22 mouse cellular contexts compared by ENCODE assay signal in genomic region chr15:67743332-67743731, GRCm38 (mm10).
A peak's percentile ranks its signal among the peaks of the same experiment; 100 is the strongest.
DNase-seq lines count a peak whose midpoint lies in the region; ATAC-seq and TF ChIP-seq lines count a peak whose summit lies in the region.
"Had no signal": no experiment of that assay in that cellular context is flagged by ENCODE, and none has a peak within 500 bp of the region (broad histone marks: within the 10 kb centered on the region; RNA-seq: fewer than 3 reads in every experiment).

No protein-coding gene starts in this region.

- WGBS in lung, embryonic 14.5 days: 40% methylated on average over 2 of the region's 2 CpGs

- H3K4me3 ChIP-seq in lung, embryonic 14.5 days (ENCODE audit: low read depth, low read length): no peak overlapping the region
- H3K4me3 ChIP-seq: embryonic facial prominence, embryonic 15.5 days; gastrocnemius, adult 2 months; hindbrain, embryonic 12.5 days; hindbrain, embryonic 15.5 days had no signal

- peak; percentile 14 for DNase-seq in embryo, embryonic 11 days
- DNase-seq in embryo, embryonic 9.5 days (ENCODE audit: extremely low spot score): no peak
- DNase-seq in lung, embryonic 14.5 days: peak; percentile 61
- no peak for DNase-seq in lung, postnatal 25 days (ENCODE audit: low spot score)
- DNase-seq in 3T3-L1 (ENCODE audit: low read depth, low spot score): peak; percentile 39
- no peak for DNase-seq in ovary, postnatal 14 days (ENCODE audit: low spot score)
- DNase-seq: adrenal gland, adult 2 months; adrenal gland, postnatal 14 days; cerebellum, adult 11 months; cerebellum, adult 2 months; cerebellum, adult 9-11 months; cerebellum, postnatal 25 days; forebrain, postnatal 0 days; gastrocnemius, adult 2 months; gastrocnemius, postnatal 14 days; heart, adult 11 months had no signal

- TF ChIP-seq CTCF in lung, embryonic 14.5 days (IDR thresholded peaks at IDR 0.05; ENCODE audit: low read depth): no peak

- no peaks in the 10 kb centered on the region for H3K27me3 ChIP-seq in lung, embryonic 14.5 days (ENCODE audit: insufficient read depth, low read length)
- H3K27me3 ChIP-seq: embryonic facial prominence, embryonic 15.5 days; hindbrain, embryonic 12.5 days; hindbrain, embryonic 15.5 days had no signal

- H3K9ac ChIP-seq in lung, embryonic 14.5 days: no peak overlapping the region
- H3K9ac ChIP-seq: embryonic facial prominence, embryonic 15.5 days; forebrain, postnatal 0 days; hindbrain, embryonic 12.5 days; hindbrain, embryonic 15.5 days had no signal

- no peak overlapping the region for H3K27ac ChIP-seq in lung, embryonic 14.5 days (ENCODE audit: low read depth)
- H3K27ac ChIP-seq: embryonic facial prominence, embryonic 15.5 days; gastrocnemius, adult 2 months; hindbrain, embryonic 12.5 days; hindbrain, embryonic 15.5 days had no signal

- no peaks in the 10 kb centered on the region for H3K9me3 ChIP-seq in lung, embryonic 14.5 days (ENCODE audit: low read depth, low read length)
- H3K9me3 ChIP-seq: embryonic facial prominence, embryonic 15.5 days; hindbrain, embryonic 12.5 days; hindbrain, embryonic 15.5 days had no signal

- H3K4me2 ChIP-seq in lung, embryonic 14.5 days: no peak overlapping the region
- H3K4me2 ChIP-seq: embryonic facial prominence, embryonic 15.5 days; heart, embryonic 11.5 days; hindbrain, embryonic 12.5 days; hindbrain, embryonic 15.5 days had no signal

- H3K4me1 ChIP-seq in lung, embryonic 14.5 days (ENCODE audit: insufficient read depth): no peaks in the 10 kb centered on the region
- H3K4me1 ChIP-seq: embryonic facial prominence, embryonic 15.5 days; hindbrain, embryonic 12.5 days; hindbrain, embryonic 15.5 days had no signal

- H3K36me3 ChIP-seq in lung, embryonic 14.5 days (ENCODE audit: insufficient read depth): no peaks in the 10 kb centered on the region
- H3K36me3 ChIP-seq: embryonic facial prominence, embryonic 15.5 days; hindbrain, embryonic 12.5 days; hindbrain, embryonic 15.5 days had no signal

- ATAC-seq in lung, embryonic 14.5 days (ENCODE audit: insufficient read depth): peak; percentile 88
- ATAC-seq: CD4-positive, CD25-positive, alpha-beta regulatory T cell, adult 4 months; forebrain, embryonic 14.5 days; forebrain, postnatal 0 days had no signal

Comparison
In these comparisons a context has a peak if more than half of its experiments do, and no peak if none do; other contexts are left out.
1. DNase-seq: peak in embryo, embryonic 11 days (single experiment), lung, embryonic 14.5 days (single experiment) and 3T3-L1 (single experiment); none in embryo, embryonic 9.5 days (single experiment), lung, postnatal 25 days (single experiment) and ovary, postnatal 14 days (single experiment).